Mouse (Mus musculus) c-Kit-positive CD71-positive TER-119-negative erythroid progenitor cells, embryonic 14.5 days (primary cell): Measurements from ENCODE around the gene Spon2.

Source experiments
- DNase-seq: peaks from one replicate; pipeline ENCODE4 v3.0.0-alpha.2; 2013; ENCODE audit warnings: low read depth

Gene Spon2

DNA sequence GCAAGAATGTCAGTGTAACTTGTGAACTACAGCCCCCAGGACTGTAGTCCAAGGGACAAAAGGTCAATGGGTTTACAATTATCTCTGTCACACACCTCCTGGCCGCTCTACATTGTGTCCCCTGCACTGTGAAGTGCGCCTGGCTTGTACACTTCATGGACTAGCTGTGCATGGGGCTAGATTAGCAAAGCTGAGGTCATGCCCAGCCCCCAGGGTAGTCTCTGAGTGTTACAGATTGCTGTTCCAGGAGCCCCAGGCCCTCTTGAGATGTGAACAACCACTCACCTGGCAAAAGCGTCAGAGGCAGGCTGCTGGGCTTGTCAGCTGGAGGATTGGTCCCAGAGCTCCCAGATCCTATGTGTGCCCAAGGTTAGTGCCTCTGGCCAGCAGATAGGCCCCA, 592 bp downstream of the Spon2 start:
- DNase-seq: no peak

DNA sequence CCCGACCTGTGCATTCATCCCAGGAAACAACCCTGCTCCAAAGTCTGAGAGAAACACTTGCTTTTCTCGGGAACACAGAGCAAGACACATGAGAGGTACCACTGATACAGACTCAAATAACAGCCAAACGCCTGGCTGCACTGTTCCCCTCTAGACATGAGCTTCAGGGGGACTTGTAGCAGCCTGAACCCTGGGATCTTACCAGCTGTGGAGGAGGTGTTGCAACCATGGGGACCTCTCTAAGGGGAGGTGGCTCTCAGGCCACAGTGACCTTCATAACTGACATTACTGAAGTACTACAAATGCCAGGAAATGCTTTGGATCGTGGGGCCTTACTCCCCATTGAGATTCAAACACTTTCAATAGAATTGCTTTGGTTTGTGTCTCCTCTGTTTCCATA, 3.5 kb downstream of the Spon2 start:
- DNase-seq: no peak

DNA sequence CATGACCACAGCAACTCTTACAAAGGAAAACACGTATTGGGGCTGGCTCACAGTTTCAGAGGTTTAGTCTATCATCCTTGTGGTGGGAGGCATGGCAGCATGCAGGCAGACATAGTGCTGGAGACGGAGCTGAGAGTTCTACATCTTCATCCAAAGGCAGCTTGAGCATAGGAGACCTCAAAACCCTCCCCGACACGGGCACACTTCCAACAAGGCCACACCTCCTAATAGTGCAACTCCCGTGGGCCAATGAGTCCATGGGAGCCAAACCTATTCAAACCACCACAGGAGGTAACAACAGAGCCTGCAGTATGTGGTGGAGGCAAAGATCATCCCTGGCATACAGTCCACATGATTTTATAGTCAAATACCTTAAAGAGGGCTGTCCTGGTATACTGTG, 7.0 kb downstream of the Spon2 start:
- no peak for DNase-seq

DNA sequence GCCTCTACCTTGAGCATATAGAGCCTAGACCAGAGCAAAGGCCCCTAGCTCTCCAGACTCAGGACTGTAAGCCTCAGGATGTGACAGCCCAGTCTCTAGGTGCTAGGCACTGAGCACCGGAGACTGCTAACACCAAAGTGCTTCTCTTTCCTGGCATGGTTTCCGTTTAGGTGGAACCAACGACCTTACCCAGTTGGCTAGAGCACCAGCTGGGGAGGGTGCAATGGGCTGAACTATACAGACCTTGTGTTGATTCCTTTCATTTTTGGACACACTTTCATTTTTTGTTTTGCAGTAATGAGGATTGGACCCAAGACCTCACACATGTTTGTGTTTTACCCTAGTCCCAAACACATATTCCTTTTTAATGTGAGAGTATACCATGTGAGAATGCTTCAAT, 7.7 kb downstream of the Spon2 start:
- DNase-seq: no peak

DNA sequence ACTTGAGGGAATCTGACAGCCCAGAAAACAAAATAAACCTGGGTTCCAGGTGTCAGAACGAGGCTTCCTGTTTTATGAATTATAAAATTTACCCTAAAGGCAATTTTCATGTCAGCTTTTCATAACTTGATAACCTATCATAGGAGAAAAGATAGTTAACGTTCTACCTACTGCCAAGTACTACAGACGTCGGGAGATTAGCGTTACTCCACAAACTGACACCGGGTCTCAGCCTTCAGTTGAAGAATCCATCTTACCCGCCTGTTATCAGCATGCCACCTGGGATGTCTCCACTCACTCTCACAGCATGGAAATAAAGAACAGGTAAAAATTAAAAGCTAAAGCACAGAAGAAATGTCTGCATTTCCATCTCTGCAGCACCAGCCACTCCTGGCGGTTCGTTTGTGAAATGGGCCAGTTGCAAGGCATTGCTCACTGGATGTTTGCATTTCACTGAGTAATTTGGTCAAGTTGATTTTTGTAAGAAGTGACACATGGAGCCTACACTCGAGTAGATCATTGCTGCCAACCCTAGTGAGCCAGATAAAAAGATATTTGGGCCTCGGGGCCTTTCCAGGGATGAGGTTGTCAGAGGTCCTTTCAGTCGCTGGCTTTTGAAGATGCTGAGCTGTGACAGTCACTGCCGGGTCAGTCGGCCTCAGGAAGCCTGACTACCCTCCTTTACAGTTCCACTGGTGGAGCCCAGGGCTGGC, 9.6 kb downstream of the Spon2 start:
- no peak for DNase-seq

DNA sequence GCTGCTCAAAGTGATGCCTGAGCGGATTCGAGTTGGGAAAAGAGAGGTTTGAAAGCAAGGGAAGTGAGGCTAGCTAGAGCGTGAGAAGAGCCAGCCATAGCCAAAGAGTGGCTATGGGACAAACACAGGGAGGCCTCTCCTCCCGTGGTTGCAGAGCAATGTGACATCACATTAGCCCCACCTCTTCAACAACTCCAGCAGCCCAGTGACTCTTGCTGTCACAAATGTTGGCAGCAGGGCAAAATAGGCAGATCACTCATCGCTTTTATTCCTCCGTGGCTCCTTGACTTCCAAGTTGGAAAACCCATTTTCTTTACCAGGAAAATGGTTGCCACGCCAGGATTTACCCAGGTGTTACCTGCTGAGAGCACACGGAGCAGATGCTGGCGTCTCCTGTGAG, 11.1 kb downstream of the Spon2 start:
- no peak for DNase-seq

DNA sequence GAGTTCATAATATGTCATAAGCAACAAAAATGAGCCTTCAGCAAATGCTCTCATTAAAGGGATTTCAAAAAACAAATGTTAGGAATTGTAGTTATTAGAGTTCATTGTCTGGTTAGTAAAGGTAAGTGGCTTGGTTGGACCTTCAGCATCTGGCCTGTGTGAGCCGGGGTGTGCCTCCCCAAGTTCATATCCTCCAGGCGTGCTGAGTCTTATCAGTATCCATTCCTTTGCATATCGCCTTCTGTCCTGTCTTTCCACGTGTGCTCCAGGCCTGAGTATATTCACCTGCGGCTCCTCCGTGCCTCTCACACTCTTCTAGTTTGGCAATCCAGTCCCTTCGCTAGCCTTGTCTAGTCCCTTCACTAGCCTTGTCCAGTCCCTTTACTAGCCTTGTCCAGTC, 11.9 kb downstream of the Spon2 start:
- no peak for DNase-seq

DNA sequence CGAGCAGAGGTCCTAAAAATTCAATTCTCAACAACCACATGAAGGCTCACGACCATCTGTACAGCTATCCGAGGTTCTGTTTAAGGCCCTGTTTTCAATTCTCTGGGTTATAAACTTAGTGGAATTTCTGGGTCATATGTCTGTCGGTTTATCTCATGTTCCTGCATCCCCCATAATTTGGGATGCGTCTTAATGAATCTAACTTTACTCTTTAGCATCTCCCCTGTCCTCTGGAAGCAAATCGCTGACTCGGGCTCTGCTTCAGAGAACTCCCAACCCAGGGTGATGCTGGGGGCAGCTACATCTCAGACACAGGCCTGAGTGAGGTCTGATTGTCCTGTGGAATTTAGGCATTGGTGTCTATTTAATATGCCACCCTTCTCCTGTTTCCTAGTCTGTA, 14.0 kb downstream of the Spon2 start:
- no peak for DNase-seq

DNA sequence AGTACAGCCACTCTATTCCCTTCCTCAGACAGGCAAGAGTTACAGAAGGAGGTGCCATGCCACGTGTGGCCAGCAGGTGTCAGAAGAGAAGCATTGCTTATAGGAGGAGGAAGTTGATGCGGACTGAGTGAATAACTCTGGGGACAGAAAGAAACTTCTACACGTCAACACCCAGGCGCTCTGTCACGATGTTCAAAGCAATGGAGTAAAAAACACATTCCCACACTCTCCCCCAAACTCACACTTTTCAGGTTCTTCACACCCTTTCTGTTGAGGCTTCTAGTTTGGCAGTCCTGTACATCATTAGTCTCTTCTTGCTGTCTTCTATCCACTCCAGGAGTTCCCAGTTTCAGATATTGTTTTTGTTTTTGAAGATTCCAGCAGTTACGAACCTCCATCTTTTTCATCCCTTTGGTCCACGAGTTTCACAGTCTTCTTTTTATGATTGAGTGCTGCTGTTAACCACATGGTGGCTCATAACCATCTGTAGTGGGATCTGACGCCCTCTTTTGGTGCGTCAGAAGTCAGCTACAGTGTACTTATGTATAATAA, 14.5 kb downstream of the Spon2 start:
- DNase-seq: peak; percentile 74

DNA sequence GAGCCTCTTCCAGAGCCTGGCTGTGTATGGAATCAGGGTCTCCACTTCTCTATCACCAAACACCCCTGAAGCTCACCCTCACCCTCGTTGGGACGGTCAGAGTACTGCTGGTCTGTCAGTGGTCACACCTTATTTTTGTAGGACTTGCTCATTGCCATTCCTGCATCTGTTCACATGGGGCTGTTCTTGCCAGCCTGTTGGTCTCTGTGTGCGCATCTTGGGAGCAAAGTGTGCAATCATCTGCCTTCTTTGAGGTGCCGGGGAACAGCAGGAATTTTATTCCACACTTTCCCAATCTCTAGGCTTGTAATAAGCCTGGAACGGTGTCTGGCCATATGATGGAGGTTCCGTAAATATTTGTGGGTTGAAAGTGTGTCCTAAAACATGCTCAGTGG, 15.1 kb downstream of the Spon2 start:
- DNase-seq: no peak

DNA sequence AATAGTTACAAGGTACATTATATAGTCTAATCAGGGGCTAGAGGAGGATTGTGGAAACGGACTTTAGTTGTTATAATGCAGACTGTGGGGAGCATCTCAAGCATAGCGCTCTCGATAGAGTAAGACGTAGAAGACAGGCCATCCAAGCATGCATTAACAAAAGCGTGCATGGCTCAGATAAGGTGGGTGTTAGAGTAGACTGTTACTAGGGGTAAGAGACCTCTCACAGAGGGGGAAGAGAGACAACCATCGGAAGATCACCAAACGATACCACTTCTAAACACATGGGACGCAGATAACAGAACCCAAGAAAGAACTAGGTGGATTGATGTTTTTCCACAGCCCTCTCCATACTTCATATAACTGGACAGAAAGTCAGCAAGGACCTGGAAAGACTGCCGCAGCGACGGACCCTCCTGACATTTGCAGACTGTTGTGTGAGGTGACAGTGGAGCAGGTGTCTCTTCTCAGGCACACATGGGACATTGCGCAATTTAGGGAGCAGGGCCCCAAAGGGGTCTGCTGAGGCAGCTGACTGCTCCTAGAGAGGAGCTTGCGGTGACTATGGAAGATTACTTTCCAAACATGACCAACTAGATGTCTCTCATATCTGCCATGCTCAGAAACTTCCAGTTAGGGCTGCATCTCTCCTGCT, 15.6 kb downstream of the Spon2 start:
- no peak for DNase-seq

DNA sequence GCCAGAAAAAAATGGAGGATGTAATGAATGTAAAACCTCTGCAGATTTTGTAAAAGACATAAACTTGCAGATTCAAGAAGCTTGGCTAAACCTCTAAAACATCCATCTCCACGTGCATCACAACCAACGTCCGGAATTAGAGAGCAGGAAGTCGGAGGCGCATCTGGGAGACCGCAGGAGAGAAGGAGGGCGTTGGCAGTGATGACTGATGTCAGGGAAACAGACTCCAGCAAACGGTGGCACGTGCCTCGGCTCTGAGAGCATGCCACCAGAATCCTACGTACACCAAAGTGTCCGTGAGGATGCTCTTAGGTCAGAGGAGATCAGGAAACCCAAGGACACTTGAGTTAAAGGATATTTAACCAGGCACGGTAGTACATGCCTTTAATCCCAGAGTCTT, 16.6 kb downstream of the Spon2 start:
- no peak for DNase-seq

DNA sequence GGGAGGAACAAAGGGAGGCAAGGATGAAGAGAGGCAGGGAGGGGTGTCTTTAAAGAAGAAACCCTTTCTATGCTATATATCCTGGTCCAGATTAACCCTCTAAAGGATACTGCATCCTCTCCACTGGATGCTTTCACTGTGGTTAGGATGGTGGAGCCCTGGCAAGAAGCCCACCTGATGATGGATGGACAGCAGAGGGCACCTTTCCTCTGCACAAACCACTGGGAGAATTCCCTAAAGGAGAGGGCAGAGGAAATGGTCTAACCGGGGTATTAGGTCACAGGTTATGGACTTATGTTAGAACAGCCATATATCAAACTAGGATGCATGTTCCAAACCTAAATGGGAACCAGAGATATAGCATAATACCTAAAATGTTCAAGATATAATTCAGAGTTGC, 18.2 kb downstream of the Spon2 start:
- no peak for DNase-seq

DNA sequence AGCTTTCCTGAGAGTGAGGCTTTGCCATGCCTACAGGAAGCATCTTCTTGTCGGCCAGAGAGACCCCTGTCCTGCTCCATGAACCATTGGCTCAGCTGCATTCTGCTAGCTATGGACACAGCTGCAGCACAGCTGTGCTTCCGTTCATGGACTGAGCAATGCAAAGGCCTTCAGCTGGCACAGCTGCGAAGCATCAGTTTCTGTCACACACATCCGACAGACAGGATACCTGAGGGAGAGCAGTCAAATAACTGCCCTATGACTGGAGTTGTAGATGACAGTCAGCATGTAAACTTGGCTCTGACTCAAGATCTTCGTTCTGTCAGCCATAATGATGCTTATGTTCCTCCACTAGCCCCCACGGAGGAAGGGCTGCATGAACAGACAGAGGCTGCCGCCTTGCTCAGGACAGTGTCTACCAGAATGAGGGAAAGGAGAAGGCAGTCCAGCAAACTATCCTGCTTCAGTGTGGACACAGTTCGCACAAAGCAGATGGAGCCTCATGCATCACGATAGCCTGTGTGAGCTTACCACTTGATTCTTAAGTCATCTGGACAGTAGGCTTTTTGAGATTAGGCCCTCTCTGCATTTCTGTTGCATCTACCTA, 22.9 kb downstream of the Spon2 start:
- no peak for DNase-seq

DNA sequence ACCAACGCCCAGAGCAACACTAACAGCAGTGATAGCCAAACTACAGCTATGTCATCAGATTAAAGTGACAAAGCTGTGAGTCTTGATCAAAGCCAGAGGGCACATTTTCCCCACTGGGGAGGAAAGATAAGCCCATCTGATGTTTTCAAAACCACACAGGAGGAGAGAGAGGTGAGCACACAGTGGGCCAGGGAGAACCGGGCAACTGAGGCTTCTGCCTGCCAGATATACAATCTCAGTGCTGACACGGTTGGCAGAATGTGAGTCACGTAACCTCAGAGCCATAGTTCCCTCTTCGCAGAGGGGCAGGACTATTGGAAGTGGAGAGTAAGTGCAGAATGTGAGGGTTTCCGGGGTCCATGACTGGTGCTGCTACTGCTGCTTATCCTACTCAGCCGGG, 24.7 kb downstream of the Spon2 start:
- no peak for DNase-seq
